ENCODE assay signal across 9 mouse cellular contexts in genomic region chr1:132326777-132327176, GRCm38 (mm10). TPM values are rescaled to one million over a fixed set of nuclear protein-coding genes. Genes with fewer than 3 reads are reported as not detected.
DNase-seq lines count a peak whose midpoint lies in the region; ATAC-seq and TF ChIP-seq lines count a peak whose summit lies in the region.
"Had no signal": no experiment of that assay in that cellular context is flagged by ENCODE, and none has a peak within 500 bp of the region (broad histone marks: within the 10 kb centered on the region; RNA-seq: fewer than 3 reads in every experiment).

No protein-coding gene starts in this region.

- ATAC-seq in liver, embryonic 14.5 days (ENCODE audit: insufficient read depth) = peak; percentile 31; the same call in 1 of the 2 replicates
- peak; percentile 42 for ATAC-seq in forebrain, embryonic 16.5 days
- ATAC-seq in neural tube, embryonic 15.5 days (ENCODE audit: low FRiP score) = peak; percentile 60

- H3K4me2 ChIP-seq in liver, embryonic 14.5 days (ENCODE audit: low read depth) = no peak overlapping the region
- H3K4me2 ChIP-seq in forebrain, embryonic 16.5 days (ENCODE audit: low read length) = no peak overlapping the region
- no peak overlapping the region for H3K4me2 ChIP-seq in neural tube, embryonic 15.5 days

- no peak for TF ChIP-seq CTCF in liver, embryonic 14.5 days (IDR thresholded peaks at IDR 0.05; ENCODE audit: low read depth)

- no peaks in the 10 kb centered on the region; a peak in 1 of 4 replicates for H3K4me1 ChIP-seq in liver, embryonic 14.5 days (replicated peaks; ENCODE audit: control insufficient read depth in 2 of 2, insufficient read depth in 2 of 2, low read length in 1 of 2)
- peaks cover 36% of the 10 kb centered on the region for H3K4me1 ChIP-seq in forebrain, embryonic 16.5 days (replicated peaks; ENCODE audit: control insufficient read depth, insufficient read depth, low read length)
- peaks cover 34% of the 10 kb centered on the region for H3K4me1 ChIP-seq in neural tube, embryonic 15.5 days

- no peak for DNase-seq in liver, embryonic 14.5 days (ENCODE audit: low read depth in 3 of 3, low spot score in 3 of 3)
- no peak for DNase-seq in liver
- DNase-seq in kidney, postnatal 36 days = peak; percentile 63 to 80
- DNase-seq in spleen, postnatal 36 days (ENCODE audit: low spot score in 2 of 2) = no peak
- no peak for DNase-seq in gastrocnemius, adult 8-10 months (ENCODE audit: low spot score in 2 of 2)
- DNase-seq in urinary bladder, postnatal 4 days (ENCODE audit: low spot score in 2 of 2) = no peak
- DNase-seq: thymus, adult 18-20 months had no signal

- no peak overlapping the region for H3K9ac ChIP-seq in liver, embryonic 14.5 days (replicated peaks)
- no peak overlapping the region for H3K9ac ChIP-seq in forebrain, embryonic 16.5 days (replicated peaks; ENCODE audit: low read depth, low read length)
- no peak overlapping the region for H3K9ac ChIP-seq in neural tube, embryonic 15.5 days (replicated peaks)

- no peaks in the 10 kb centered on the region for H3K9me3 ChIP-seq in liver, embryonic 14.5 days (ENCODE audit: control insufficient read depth, low read length)
- no peaks in the 10 kb centered on the region for H3K9me3 ChIP-seq in forebrain, embryonic 16.5 days (ENCODE audit: control insufficient read depth, low read length)
- no peaks in the 10 kb centered on the region for H3K9me3 ChIP-seq in neural tube, embryonic 15.5 days (replicated peaks)

- H3K36me3 ChIP-seq in liver, embryonic 14.5 days (replicated peaks; ENCODE audit: control insufficient read depth, insufficient read depth, low read depth) = no peaks in the 10 kb centered on the region
- H3K36me3 ChIP-seq in forebrain, embryonic 16.5 days (ENCODE audit: control insufficient read depth, insufficient read depth) = peaks cover 5% of the 10 kb centered on the region; the same call in 1 of the 2 replicates
- peaks cover 10% of the 10 kb centered on the region; the same call in 1 of the 2 replicates for H3K36me3 ChIP-seq in neural tube, embryonic 15.5 days

- no peaks in the 10 kb centered on the region for H3K27me3 ChIP-seq in liver, embryonic 14.5 days (ENCODE audit: control insufficient read depth, insufficient read depth, low read length)
- H3K27me3 ChIP-seq in forebrain, embryonic 16.5 days (replicated peaks; ENCODE audit: control insufficient read depth, insufficient read depth, low read length) = no peaks in the 10 kb centered on the region
- H3K27me3 ChIP-seq in neural tube, embryonic 15.5 days (replicated peaks) = no peaks in the 10 kb centered on the region

- 65% methylated on average over 9 of the region's 9 CpGs for WGBS in liver, embryonic 14.5 days (ENCODE audit: insufficient replicate concordance)
- WGBS in forebrain, embryonic 16.5 days = 14% methylated on average over 9 of the region's 9 CpGs
- WGBS in neural tube, embryonic 15.5 days = 32% methylated on average over 9 of the region's 9 CpGs

- no peak overlapping the region for H3K4me3 ChIP-seq in liver, embryonic 14.5 days (ENCODE audit: insufficient read depth in 1 of 2, low read depth in 2 of 2, low read length in 2 of 2)
- H3K4me3 ChIP-seq in forebrain, embryonic 16.5 days (replicated peaks; ENCODE audit: low read length) = no peak overlapping the region
- no peak overlapping the region for H3K4me3 ChIP-seq in neural tube, embryonic 15.5 days (replicated peaks)

- no peak overlapping the region for H3K27ac ChIP-seq in liver, embryonic 14.5 days
- H3K27ac ChIP-seq in forebrain, embryonic 16.5 days (ENCODE audit: low read length) = 0 out of 2 replicates have a peak overlapping the region, but pooled peaks have one; percentile 24
- peak overlapping the region; percentile 48 for H3K27ac ChIP-seq in neural tube, embryonic 15.5 days (replicated peaks)

- no peak for TF ChIP-seq EP300 in liver, embryonic 14.5 days (IDR thresholded peaks at IDR 0.05; ENCODE audit: low read depth)

RNA-seq across cellular contexts. Expression of gene Nuak2, which starts 10.9 kb away (rescaled TPM):
- 1.0 and 1.2 TPM in 2 replicates for polyA plus RNA-seq in liver, embryonic 14.5 days (2012; rRNA removed)
- polyA plus RNA-seq in liver, embryonic 14.5 days (2014; fragmentation: Nextera tagmentation; extraction: Ambion mirVana) = 2.0 and 2.1 TPM in 2 replicates
- 13.3 and 13.4 TPM in 2 replicates for polyA plus RNA-seq in forebrain, embryonic 16.5 days (2015; fragmentation: Nextera tagmentation; extraction: Ambion mirVana)
- polyA plus RNA-seq in neural tube, embryonic 15.5 days (2015; fragmentation: Nextera tagmentation; extraction: Ambion mirVana) = 6.6 and 7.1 TPM in 2 replicates
- under 1 TPM; 0.45 to 0.94 (median 0.52) TPM for total RNA-seq in gastrocnemius, adult 8-10 months (2022)

RNA-seq across cellular contexts. Expression of gene Klhdc8a, which starts 28.4 kb away (rescaled TPM):
- polyA plus RNA-seq in liver, embryonic 14.5 days (2012; rRNA removed) = 0.01 and 0.04 TPM in 2 replicates
- 0.03 and 0.13 TPM in 2 replicates for polyA plus RNA-seq in liver, embryonic 14.5 days (2014; fragmentation: Nextera tagmentation; extraction: Ambion mirVana)
- 2.7 and 3.4 TPM in 2 replicates for polyA plus RNA-seq in forebrain, embryonic 16.5 days (2015; fragmentation: Nextera tagmentation; extraction: Ambion mirVana)
- 7.5 TPM in 2 replicates for polyA plus RNA-seq in neural tube, embryonic 15.5 days (2015; fragmentation: Nextera tagmentation; extraction: Ambion mirVana)
- under 1 TPM; 0.07 to 0.32 (median 0.17) TPM for total RNA-seq in gastrocnemius, adult 8-10 months (2022)

Comparison
In these comparisons a context has a peak if more than half of its experiments do, and no peak if none do; other contexts are left out.
1. DNase-seq: peak in kidney, postnatal 36 days (2 of 2); none in liver, embryonic 14.5 days (0 of 3), liver (single experiment), spleen, postnatal 36 days (0 of 2), gastrocnemius, adult 8-10 months (0 of 2) and urinary bladder, postnatal 4 days (0 of 2).
2. Peak in every context shown above with its lines, with median percentiles within 50 percentile points of each other: ATAC-seq.